Mouse (Mus musculus): ENCODE data around the gene Gm13289. TPM values are rescaled to one million over a fixed set of nuclear protein-coding genes. Genes with fewer than 3 reads are reported as not detected.
"Not testable (repeated sequence)": the region's sequence is repeated elsewhere in the genome, so short reads cannot be mapped to it uniquely, and the experiment has no call there.

Gm13289 gene
- total RNA-seq (2021) = not detected
- long read RNA-seq, experiment 1 = 0 reads
- long read RNA-seq, experiment 2 = 0 reads

DNA sequence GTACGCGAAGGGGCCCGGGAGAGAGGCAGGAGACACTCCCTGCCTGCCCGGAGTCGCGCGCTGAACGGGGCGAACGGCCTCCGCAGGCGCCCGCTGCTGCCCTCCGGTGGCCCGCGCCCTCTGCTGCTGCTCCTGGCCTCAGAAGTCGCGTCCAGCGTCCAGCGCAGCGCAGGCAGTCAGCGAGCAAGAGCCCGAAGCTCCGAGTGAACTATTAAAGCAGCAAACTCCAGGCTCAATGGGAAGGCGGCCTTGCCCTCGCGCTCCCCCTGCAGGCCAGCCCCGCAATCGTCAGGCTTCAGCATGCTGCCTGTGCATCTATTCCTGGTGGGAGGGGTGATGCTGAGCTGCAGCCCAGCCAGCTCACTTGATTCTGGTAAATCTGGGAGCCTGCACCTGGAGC lies at the start of gene Gm13289:
TSS of gene Gm13289 (plus strand) at position 301 of the 400 bp plus-strand sequence.
- intact Hi-C loops (cut with DNase I; ENCODE audit: low total_unique reads); DNase-seq: not testable (repeated sequence)

DNA sequence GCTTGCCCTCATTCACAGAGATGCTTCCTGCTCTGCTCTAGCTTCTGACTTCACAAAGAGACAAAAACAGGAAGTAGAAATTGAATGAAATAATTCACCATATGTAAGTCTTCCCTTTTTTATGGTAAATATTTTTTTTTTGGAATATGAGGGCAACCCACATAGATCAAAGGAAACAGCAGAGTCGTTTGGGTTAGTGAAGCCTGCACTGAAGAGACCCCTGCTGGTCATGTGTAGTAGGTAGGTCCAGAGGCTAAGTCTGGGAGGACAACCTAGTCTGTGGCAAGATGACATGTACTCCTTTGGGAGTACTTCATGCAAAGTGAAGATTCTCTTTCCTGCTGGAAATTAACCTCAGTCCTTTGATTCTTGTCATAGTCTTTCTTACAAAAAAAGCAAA lies 49.4 kb upstream of the Gm13289 start:
- DNase-seq = no peak
- intact Hi-C loops (cut with DNase I; ENCODE audit: low total_unique reads) = loop anchor here (2.0 kb wide), 1 partner anchor 33 kb away; no protein-coding TSS in a partner anchor

DNA sequence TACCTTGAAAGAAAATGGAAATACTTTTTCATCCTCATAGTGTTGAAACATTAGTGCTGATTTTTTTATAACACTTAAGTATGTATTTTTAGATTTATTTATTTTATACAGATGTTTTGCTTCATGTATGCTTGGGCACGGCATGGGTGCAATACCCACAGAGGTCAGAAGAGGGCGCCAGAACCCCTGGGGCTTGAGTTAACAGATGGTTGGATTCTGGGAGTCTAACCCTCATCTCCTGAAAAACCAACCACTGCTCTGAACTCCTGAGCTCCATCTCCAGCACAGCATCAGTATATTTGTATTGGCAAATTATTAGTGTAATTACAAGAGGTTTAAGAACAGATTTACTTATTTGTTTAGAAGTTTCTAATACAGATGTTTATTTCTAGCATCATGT lies 38.2 kb upstream of the Gm13289 start:
- intact Hi-C loops (cut with DNase I; ENCODE audit: low total_unique reads) = no loop called here

GRCm38 (mm10) chr4:88739036-88739435 lies 37.7 kb upstream of the Gm13289 start:
- intact Hi-C loops (cut with DNase I; ENCODE audit: low total_unique reads) = no loop called here

More for the DNA sequence above, 38.2 kb upstream of the Gm13289 start:
- DNase-seq = peak; percentile 60

DNA sequence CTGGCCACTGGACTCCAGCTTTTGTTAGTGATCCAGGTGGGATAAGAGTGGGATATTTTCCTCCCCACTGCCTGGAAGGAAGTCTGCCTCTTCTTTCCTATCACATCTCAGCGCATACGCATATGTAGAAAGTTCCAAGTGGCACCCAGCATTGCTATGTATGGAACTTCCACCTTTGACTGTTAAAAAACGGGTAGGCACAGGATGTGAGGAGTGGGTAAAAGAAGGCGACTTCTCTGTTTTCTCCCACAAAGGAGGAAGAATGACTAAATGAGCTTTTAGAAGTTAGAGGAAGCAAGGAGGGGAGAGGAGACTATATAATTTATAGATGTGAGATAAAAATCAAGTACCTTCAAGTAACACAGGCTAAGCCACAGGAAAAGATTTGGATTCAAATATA lies 35.3 kb upstream of the Gm13289 start:
- no peak for DNase-seq
- intact Hi-C loops (cut with DNase I; ENCODE audit: low total_unique reads) = loop anchor here (5.0 kb wide), 1 partner anchor 44 kb away; no protein-coding TSS in a partner anchor

More at GRCm38 (mm10) chr4:88739036-88739435, 37.7 kb upstream of the Gm13289 start:
- no peak for DNase-seq

- no peak for DNase-seq
- intact Hi-C loops (cut with DNase I; ENCODE audit: low total_unique reads) = loop anchor here (5.0 kb wide), 1 partner anchor 46 kb away; no protein-coding TSS in a partner anchor
Observed at GRCm38 (mm10) chr4:88742771-88743371, 33.9 kb upstream of the Gm13289 start.

DNA sequence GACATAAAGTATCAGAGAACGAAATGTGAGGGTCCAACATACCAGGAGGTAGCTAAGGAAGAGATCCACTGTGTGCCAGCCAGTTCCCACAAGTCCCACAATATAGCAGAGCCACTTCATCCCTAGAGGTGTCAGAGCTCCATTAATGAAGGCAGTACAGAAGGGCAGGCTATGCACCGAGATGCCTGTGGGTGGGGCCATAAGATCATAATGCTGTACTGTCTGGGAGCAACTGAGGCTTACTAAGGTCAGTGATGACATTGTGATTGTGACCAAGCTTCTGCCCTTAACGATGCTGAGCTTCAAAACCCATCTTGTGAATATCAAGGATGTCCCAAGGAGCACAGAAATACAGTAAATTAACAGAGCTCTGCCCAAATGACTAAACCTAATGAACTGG lies 32.5 kb upstream of the Gm13289 start:
- DNase-seq = no peak

GRCm38 (mm10) chr4:88749926-88750325 lies 26.8 kb upstream of the Gm13289 start:
- intact Hi-C loops (cut with DNase I; ENCODE audit: low total_unique reads) = no loop called here
- no peak for DNase-seq

More for the DNA sequence above, 32.5 kb upstream of the Gm13289 start:
- intact Hi-C loops (cut with DNase I; ENCODE audit: low total_unique reads) = loop anchor here (5.0 kb wide), 1 partner anchor 47 kb away; no protein-coding TSS in a partner anchor

GRCm38 (mm10) chr4:88754818-88755340 lies 21.8 kb upstream of the Gm13289 start, which contains the start of gene Gm13271:
Gm13271 (plus strand) TSS chr4:88754868.
- intact Hi-C loops (cut with DNase I; ENCODE audit: low total_unique reads) = not testable (repeated sequence)
- DNase-seq = peak; percentile 53

- intact Hi-C loops (cut with DNase I; ENCODE audit: low total_unique reads); DNase-seq: not testable (repeated sequence)
Observed at GRCm38 (mm10) chr4:88756581-88757513, 19.9 kb upstream of the Gm13289 start.

DNA sequence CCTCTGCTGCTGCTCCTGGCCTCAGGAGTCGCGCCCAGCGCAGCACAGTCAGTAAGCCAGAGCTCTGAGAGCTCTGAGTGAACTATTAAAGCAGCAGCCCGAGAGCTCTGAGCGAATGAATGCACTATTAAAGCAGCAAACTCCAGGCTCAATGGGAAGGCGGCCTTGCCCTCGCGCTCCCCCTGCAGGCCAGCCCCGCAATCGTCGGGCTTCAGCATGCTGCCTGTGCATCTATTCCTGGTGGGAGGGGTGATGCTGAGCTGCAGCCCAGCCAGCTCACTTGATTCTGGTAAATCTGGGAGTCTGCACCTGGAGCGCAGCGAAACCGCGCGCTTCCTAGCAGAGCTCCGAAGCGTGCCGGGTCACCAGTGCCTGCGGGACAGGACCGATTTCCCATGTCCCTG lies 19.1 kb upstream of the Gm13289 start:
- intact Hi-C loops (cut with DNase I; ENCODE audit: low total_unique reads) = not testable (repeated sequence)
- DNase-seq = peak; percentile 79

GRCm38 (mm10) chr4:88758751-88759150 lies 18.0 kb upstream of the Gm13289 start:
- DNase-seq; intact Hi-C loops (cut with DNase I; ENCODE audit: low total_unique reads): not testable (repeated sequence)

DNA sequence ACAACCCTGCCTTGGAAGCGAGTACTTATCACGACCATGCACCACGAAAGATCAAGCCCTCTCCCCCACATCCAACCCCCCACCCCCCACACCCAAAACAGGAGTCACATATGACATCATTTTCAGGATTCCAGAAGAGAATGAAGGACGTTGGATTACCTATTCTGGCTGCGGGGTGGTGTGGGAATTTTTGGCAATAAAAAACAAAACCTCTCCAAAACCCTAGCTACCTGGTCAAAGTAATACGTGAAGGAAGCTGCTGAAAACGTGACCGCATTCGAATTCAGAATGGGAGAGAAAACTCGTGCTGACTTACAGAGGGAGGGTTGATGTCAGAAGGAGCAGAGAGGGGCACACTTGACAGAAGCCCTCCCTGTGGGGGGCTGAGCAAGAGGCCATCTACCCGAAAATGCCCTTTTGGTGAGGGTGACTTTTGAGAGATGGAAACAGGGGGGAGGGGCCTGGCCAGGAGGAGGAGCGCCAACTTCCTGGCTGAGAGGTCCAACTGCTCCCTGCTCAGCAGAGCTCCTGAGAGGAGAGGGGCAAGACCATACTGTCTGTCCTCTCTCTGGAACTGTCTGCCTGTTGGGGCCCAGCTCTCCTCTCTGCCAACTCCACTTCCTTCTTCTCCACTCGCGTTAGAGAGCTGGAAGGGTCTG lies 17.0 kb upstream of the Gm13289 start, which contains the start of gene Gm13283:
TSS of gene Gm13283 (plus strand) at position 510 of the 659 bp plus-strand sequence.
- intact Hi-C loops (cut with DNase I; ENCODE audit: low total_unique reads); DNase-seq: not testable (repeated sequence)

GRCm38 (mm10) chr4:88760431-88760830 lies 16.3 kb upstream of the Gm13289 start:
- peak; percentile 81 for DNase-seq
- intact Hi-C loops (cut with DNase I; ENCODE audit: low total_unique reads) = not testable (repeated sequence)

DNA sequence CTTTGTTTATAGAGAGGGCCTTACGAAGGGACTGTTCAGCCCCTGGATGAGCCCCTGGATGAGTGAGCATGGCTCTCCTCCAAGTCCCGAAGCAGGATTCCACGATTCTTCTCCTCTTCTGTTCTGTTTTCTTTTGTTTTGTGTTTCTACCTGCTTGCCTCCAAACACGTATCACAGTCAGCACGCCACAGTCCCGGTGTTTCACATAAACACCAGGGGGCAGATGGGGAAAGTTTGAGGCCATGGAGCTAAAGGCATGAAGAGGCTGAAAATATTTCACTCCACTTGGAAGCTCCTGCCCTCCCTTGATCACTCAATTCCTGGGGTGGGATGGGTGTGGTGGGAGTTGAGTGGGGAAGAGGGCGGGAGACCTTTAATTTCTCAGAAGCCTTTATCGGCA lies 14.9 kb upstream of the Gm13289 start:
- intact Hi-C loops (cut with DNase I; ENCODE audit: low total_unique reads) = not testable (repeated sequence)
- DNase-seq = peak; percentile 67

DNA sequence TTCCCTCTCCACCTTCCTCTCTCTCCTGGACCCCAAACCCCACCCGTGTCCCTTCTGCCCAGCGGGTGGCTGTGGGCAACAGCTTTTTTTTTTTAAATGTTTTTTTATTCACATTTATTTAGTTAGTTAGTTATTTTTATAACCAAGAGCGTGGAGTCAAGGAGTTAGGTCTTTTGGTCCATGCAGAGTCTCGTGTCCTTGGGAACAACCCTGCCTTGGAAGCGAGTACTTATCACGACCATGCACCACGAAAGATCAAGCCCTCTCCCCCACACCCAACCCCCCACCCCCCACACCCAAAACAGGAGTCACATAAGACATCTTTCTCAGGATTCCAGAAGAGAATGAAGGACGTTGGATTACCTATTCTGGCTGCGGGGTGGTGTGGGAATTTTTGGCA lies 14.4 kb upstream of the Gm13289 start:
- DNase-seq; intact Hi-C loops (cut with DNase I; ENCODE audit: low total_unique reads): not testable (repeated sequence)

DNA sequence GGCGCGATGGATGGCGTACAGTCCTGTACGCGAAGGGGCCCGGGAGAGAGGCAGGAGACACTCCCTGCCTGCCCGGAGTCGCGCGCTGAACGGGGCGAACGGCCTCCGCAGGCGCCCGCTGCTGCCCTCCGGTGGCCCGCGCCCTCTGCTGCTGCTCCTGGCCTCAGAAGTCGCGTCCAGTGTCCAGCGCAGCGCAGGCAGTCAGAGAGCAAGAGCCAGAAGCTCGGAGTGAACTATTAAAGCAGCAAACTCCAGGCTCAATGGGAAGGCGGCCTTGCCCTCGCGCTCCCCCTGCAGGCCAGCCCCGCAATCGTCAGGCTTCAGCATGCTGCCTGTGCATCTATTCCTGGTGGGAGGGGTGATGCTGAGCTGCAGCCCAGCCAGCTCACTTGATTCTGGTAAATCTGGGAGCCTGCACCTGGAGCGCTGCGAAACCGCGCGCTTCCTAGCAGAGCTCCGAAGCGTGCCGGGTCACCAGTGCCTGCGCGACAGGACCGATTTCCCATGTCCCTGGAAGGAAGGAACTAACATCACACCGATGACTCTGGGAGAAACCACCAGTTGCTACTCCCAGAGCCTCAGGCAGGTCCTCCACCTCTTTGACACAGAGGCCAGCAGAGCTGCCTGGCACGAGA lies 13.2 kb upstream of the Gm13289 start:
- DNase-seq = peak; percentile 57

DNA sequence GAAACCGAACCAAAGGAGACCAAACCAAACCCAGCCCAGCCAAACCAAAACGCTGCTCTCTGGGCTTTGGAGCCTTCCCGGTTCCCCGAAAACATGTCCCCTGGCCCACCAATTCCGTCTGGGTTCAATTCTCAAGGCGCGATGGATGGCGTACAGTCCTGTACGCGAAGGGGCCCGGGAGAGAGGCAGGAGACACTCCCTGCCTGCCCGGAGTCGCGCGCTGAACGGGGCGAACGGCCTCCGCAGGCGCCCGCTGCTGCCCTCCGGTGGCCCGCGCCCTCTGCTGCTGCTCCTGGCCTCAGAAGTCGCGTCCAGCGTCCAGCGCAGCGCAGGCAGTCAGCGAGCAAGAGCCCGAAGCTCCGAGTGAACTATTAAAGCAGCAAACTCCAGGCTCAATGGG lies 3.2 kb upstream of the Gm13289 start, which contains the start of gene Gm13290:
TSS of gene Gm13290 (plus strand) at position 301 of the 400 bp plus-strand sequence.
- DNase-seq; intact Hi-C loops (cut with DNase I; ENCODE audit: low total_unique reads): not testable (repeated sequence)

More for the DNA sequence above, 13.2 kb upstream of the Gm13289 start:
- intact Hi-C loops (cut with DNase I; ENCODE audit: low total_unique reads) = not testable (repeated sequence)

Measured in gastrocnemius, postnatal 14 days (tissue).